ENCODE assay signal across 9 mouse cellular contexts in genomic region chr4:151044944-151045570, GRCm38 (mm10). TPM values are rescaled to one million over a fixed set of nuclear protein-coding genes. Genes with fewer than 3 reads are reported as not detected.
DNase-seq lines count a peak whose midpoint lies in the region; ATAC-seq and TF ChIP-seq lines count a peak whose summit lies in the region.
"Had no signal": no experiment of that assay in that cellular context is flagged by ENCODE, and none has a peak within 500 bp of the region (broad histone marks: within the 10 kb centered on the region; RNA-seq: fewer than 3 reads in every experiment).

No protein-coding gene starts in this region.

- H3K4me3 ChIP-seq in heart, embryonic 10.5 days, result peak overlapping the region; percentile 72
- H3K4me3 ChIP-seq in C2C12 (ENCODE audit: insufficient read depth, poor library complexity, severe bottlenecking), result peak overlapping the region; percentile 32
- peak overlapping the region; percentile 66 for H3K4me3 ChIP-seq in embryonic facial prominence, embryonic 15.5 days (replicated peaks)
- H3K4me3 ChIP-seq in intestine, embryonic 14.5 days (ENCODE audit: low read depth, low read length), result peak overlapping the region; percentile 58

- ATAC-seq in embryonic facial prominence, embryonic 15.5 days (ENCODE audit: insufficient number of reproducible peaks, low FRiP score, low TSS enrichment, low read depth), result no peak
- ATAC-seq in intestine, embryonic 14.5 days (replicated peaks; ENCODE audit: low FRiP score, low TSS enrichment, low read depth), result no peak
- no peak for ATAC-seq in monocyte, adult 5-6 weeks (replicated peaks; ENCODE audit: insufficient number of reproducible peaks, low FRiP score, low TSS enrichment, poor library complexity, severe bottlenecking)
- ATAC-seq in granulocyte monocyte progenitor cell, adult 5-6 weeks (replicated peaks; ENCODE audit: poor library complexity, severe bottlenecking), result no peak

- no peaks in the 10 kb centered on the region for H3K9me3 ChIP-seq in heart, embryonic 10.5 days
- H3K9me3 ChIP-seq in embryonic facial prominence, embryonic 15.5 days (replicated peaks), result no peaks in the 10 kb centered on the region
- H3K9me3 ChIP-seq in intestine, embryonic 14.5 days (ENCODE audit: control insufficient read depth, low read length), result no peaks in the 10 kb centered on the region

- no peaks in the 10 kb centered on the region for H3K79me2 ChIP-seq in C2C12 (ENCODE audit: control insufficient read depth, insufficient read depth)

- no peak overlapping the region for H3ac ChIP-seq in C2C12 (ENCODE audit: control insufficient read depth, insufficient read length, low read depth)

- H3K4me1 ChIP-seq in heart, embryonic 10.5 days, result peaks cover 20% of the 10 kb centered on the region
- H3K4me1 ChIP-seq in embryonic facial prominence, embryonic 15.5 days, result peaks cover 15% of the 10 kb centered on the region
- H3K4me1 ChIP-seq in intestine, embryonic 14.5 days (replicated peaks; ENCODE audit: control insufficient read depth, insufficient read depth, low read length), result peaks cover 3% of the 10 kb centered on the region; the same call in 1 of the 2 replicates

- DNase-seq in heart, embryonic 10.5 days (ENCODE audit: low spot score), result no peak
- no peak for DNase-seq in heart, postnatal 4 days
- DNase-seq in intestine, embryonic 14.5 days (ENCODE audit: low spot score), result no peak
- DNase-seq in lung, postnatal 25 days (ENCODE audit: low spot score), result peak; percentile 16

- no peaks in the 10 kb centered on the region for H3K79me3 ChIP-seq in C2C12 (ENCODE audit: low read depth)

- no peak for TF ChIP-seq CTCF in C2C12 (IDR thresholded peaks at IDR 0.05; ENCODE audit: control insufficient read depth, insufficient read depth, insufficient read length)

- WGBS in heart, embryonic 10.5 days, result 3% methylated on average over 21 of the region's 21 CpGs
- WGBS in embryonic facial prominence, embryonic 15.5 days, result 3% methylated on average over 21 of the region's 21 CpGs
- WGBS in intestine, embryonic 14.5 days, result 3% methylated on average over 21 of the region's 21 CpGs

- peak overlapping the region; percentile 92 for H3K4me2 ChIP-seq in embryonic facial prominence, embryonic 15.5 days (replicated peaks)
- H3K4me2 ChIP-seq in intestine, embryonic 14.5 days (ENCODE audit: low read length), result peak overlapping the region; percentile 98

- H3K27ac ChIP-seq in heart, embryonic 10.5 days, result peak overlapping the region; percentile 56; the same call in 1 of the 2 replicates
- 0 out of 2 replicates have a peak overlapping the region, but pooled peaks have one; percentile 34 for H3K27ac ChIP-seq in embryonic facial prominence, embryonic 15.5 days (replicated peaks)
- H3K27ac ChIP-seq in intestine, embryonic 14.5 days (ENCODE audit: low read depth), result no peak overlapping the region

- no peaks in the 10 kb centered on the region; the same call in 1 of the 2 replicates for H3K27me3 ChIP-seq in heart, embryonic 10.5 days (ENCODE audit: insufficient read depth, poor library complexity, severe bottlenecking)
- H3K27me3 ChIP-seq in C2C12 (ENCODE audit: control insufficient read depth, insufficient read depth, insufficient read length), result no peaks in the 10 kb centered on the region
- H3K27me3 ChIP-seq in embryonic facial prominence, embryonic 15.5 days, result no peaks in the 10 kb centered on the region
- no peaks in the 10 kb centered on the region for H3K27me3 ChIP-seq in intestine, embryonic 14.5 days (replicated peaks; ENCODE audit: control insufficient read depth, insufficient read depth, low read length)

- peaks cover 33% of the 10 kb centered on the region for H3K36me3 ChIP-seq in heart, embryonic 10.5 days
- peaks cover 34% of the 10 kb centered on the region for H3K36me3 ChIP-seq in C2C12 (ENCODE audit: control insufficient read depth, insufficient read depth)
- H3K36me3 ChIP-seq in embryonic facial prominence, embryonic 15.5 days, result peaks cover 30% of the 10 kb centered on the region
- peaks cover 27% of the 10 kb centered on the region for H3K36me3 ChIP-seq in intestine, embryonic 14.5 days (ENCODE audit: control insufficient read depth, insufficient read depth, low read length)

- no peak overlapping the region; the same call in 1 of the 2 replicates for H3K9ac ChIP-seq in embryonic facial prominence, embryonic 15.5 days
- H3K9ac ChIP-seq in intestine, embryonic 14.5 days (ENCODE audit: low read length), result peak overlapping the region; percentile 27

TF ChIP-seq in C2C12, 6 proteins besides CTCF, POLR2A, EP300 and RAD21:
- TF ChIP-seq MYOG (IDR thresholded peaks at IDR 0.05; ENCODE audit: control insufficient read depth, extremely low read depth, insufficient read length), result no peak
- no peak for TF ChIP-seq FOSL1 (IDR thresholded peaks at IDR 0.05; ENCODE audit: insufficient read depth, low read length, poor library complexity, severe bottlenecking)
- TF ChIP-seq MAX (IDR thresholded peaks at IDR 0.05), result no peak
- no peak for TF ChIP-seq MYOD1 (IDR thresholded peaks at IDR 0.05; ENCODE audit: control insufficient read depth, insufficient read length, low read depth)
- no peak for TF ChIP-seq CEBPB (IDR thresholded peaks at IDR 0.05; ENCODE audit: low read depth)
- TF ChIP-seq USF1 (IDR thresholded peaks at IDR 0.05; ENCODE audit: low read depth), result no peak

RNA-seq across cellular contexts. Expression of gene Per3, which starts 0.6 kb away (rescaled TPM):
- 5.6 and 7.0 TPM in 2 replicates for polyA plus RNA-seq in heart, embryonic 10.5 days (2016; fragmentation: Nextera tagmentation; extraction: Ambion mirVana)
- total RNA-seq in heart, postnatal 4 days (2021), result 10 to 100 TPM; 12.0 to 12.9 TPM
- 1.6 TPM for polyA plus RNA-seq in C2C12 (2012; fragmentation: generic; extraction: Trizol)
- 5.4 and 6.8 TPM in 2 replicates for polyA plus RNA-seq in embryonic facial prominence, embryonic 15.5 days (2015; fragmentation: Nextera tagmentation; extraction: Ambion mirVana)
- polyA plus RNA-seq in intestine, embryonic 14.5 days (2014; fragmentation: Nextera tagmentation; extraction: Ambion mirVana), result 6.0 and 7.0 TPM in 2 replicates
- total RNA-seq in monocyte, adult 5-6 weeks (2017), result 0.76 to 1.9 TPM (median 1.4 TPM) in 3 replicates
- total RNA-seq in granulocyte monocyte progenitor cell, adult 5-6 weeks (2014; fragmentation: Nextera tagmentation), result 11.2 and 21.2 TPM in 2 replicates
- 10.4 and 12.1 TPM in 2 replicates for total RNA-seq in granulocyte monocyte progenitor cell, adult 5-6 weeks (2017)

RNA-seq across cellular contexts. Expression of gene Vamp3, which starts 12.7 kb away (rescaled TPM):
- 105 and 113 TPM in 2 replicates for polyA plus RNA-seq in heart, embryonic 10.5 days (2016; fragmentation: Nextera tagmentation; extraction: Ambion mirVana)
- 10 to 100 TPM; 83.2 to 86.2 TPM for total RNA-seq in heart, postnatal 4 days (2021)
- 40.4 TPM for polyA plus RNA-seq in C2C12 (2012; fragmentation: generic; extraction: Trizol)
- 121 and 123 TPM in 2 replicates for polyA plus RNA-seq in embryonic facial prominence, embryonic 15.5 days (2015; fragmentation: Nextera tagmentation; extraction: Ambion mirVana)
- polyA plus RNA-seq in intestine, embryonic 14.5 days (2014; fragmentation: Nextera tagmentation; extraction: Ambion mirVana), result 71.5 and 90.5 TPM in 2 replicates
- total RNA-seq in monocyte, adult 5-6 weeks (2017), result 110 to 133 TPM (median 127 TPM) in 3 replicates
- 75.4 and 79.8 TPM in 2 replicates for total RNA-seq in granulocyte monocyte progenitor cell, adult 5-6 weeks (2014; fragmentation: Nextera tagmentation)
- total RNA-seq in granulocyte monocyte progenitor cell, adult 5-6 weeks (2017), result 66.9 and 76.8 TPM in 2 replicates

RNA-seq across cellular contexts. Expression of gene Gm13090, which starts 44.3 kb away (rescaled TPM):
- not detected in 2 replicates for polyA plus RNA-seq in heart, embryonic 10.5 days (2016; fragmentation: Nextera tagmentation; extraction: Ambion mirVana)
- not detected for total RNA-seq in heart, postnatal 4 days (2021)
- polyA plus RNA-seq in C2C12 (2012; fragmentation: generic; extraction: Trizol), result not detected
- not detected in 2 replicates for polyA plus RNA-seq in embryonic facial prominence, embryonic 15.5 days (2015; fragmentation: Nextera tagmentation; extraction: Ambion mirVana)
- not detected in 2 replicates for polyA plus RNA-seq in intestine, embryonic 14.5 days (2014; fragmentation: Nextera tagmentation; extraction: Ambion mirVana)
- not detected in 3 replicates for total RNA-seq in monocyte, adult 5-6 weeks (2017)
- not detected in 2 replicates for total RNA-seq in granulocyte monocyte progenitor cell, adult 5-6 weeks (2014; fragmentation: Nextera tagmentation)
- not detected in 2 replicates for total RNA-seq in granulocyte monocyte progenitor cell, adult 5-6 weeks (2017)
- total RNA-seq: layer of hippocampus, postnatal 10 days had no signal

RNA-seq across cellular contexts. Expression of gene Uts2, which starts 48.2 kb away (rescaled TPM):
- polyA plus RNA-seq in heart, embryonic 10.5 days (2016; fragmentation: Nextera tagmentation; extraction: Ambion mirVana), result not detected in 2 replicates
- total RNA-seq in heart, postnatal 4 days (2021), result not detected
- not detected for polyA plus RNA-seq in C2C12 (2012; fragmentation: generic; extraction: Trizol)
- not detected in 2 replicates for polyA plus RNA-seq in embryonic facial prominence, embryonic 15.5 days (2015; fragmentation: Nextera tagmentation; extraction: Ambion mirVana)
- not detected in 2 replicates for polyA plus RNA-seq in intestine, embryonic 14.5 days (2014; fragmentation: Nextera tagmentation; extraction: Ambion mirVana)
- not detected in 3 replicates for total RNA-seq in monocyte, adult 5-6 weeks (2017)
- total RNA-seq in granulocyte monocyte progenitor cell, adult 5-6 weeks (2014; fragmentation: Nextera tagmentation), result not detected in 2 replicates
- not detected in 2 replicates for total RNA-seq in granulocyte monocyte progenitor cell, adult 5-6 weeks (2017)
- total RNA-seq: layer of hippocampus, postnatal 10 days had no signal
